Mouse (Mus musculus) cortical plate, adult 2 months (tissue): ENCODE measurements around the gene 4931417E11Rik.

ENCODE experiments used
- CTCF ChIP-seq: fragments of 200-500 bp; IDR thresholded peaks from 2 replicates; pipeline ENCODE4 v1.5.1; 2011; ENCODE audit warnings: mild to moderate bottlenecking, control low read depth, low read length; ENCODE audit not compliant: insufficient read depth; ENCODE audit errors: extremely low read depth
- POLR2A ChIP-seq: fragments of 200-500 bp; IDR thresholded peaks from 2 replicates; pipeline ENCODE4 v1.6.1; 2011; ENCODE audit warnings: mild to moderate bottlenecking, low read length, control low read depth; ENCODE audit not compliant: insufficient read depth; ENCODE audit errors: extremely low read depth

- TF ChIP-seq CTCF (no peak), POLR2A (no peak)
Measured at GRCm38 (mm10) chr6:73428618-73429336, 40.7 kb downstream of the 4931417E11Rik start.
